Mouse (Mus musculus): ENCODE results near the gene Gm20388. TPM values are rescaled to one million over a fixed set of nuclear protein-coding genes. Genes with fewer than 3 reads are reported as not detected.

Gene Gm20388
- polyA plus RNA-seq, 1 experiment from 2014 or later: not detected

DNA sequence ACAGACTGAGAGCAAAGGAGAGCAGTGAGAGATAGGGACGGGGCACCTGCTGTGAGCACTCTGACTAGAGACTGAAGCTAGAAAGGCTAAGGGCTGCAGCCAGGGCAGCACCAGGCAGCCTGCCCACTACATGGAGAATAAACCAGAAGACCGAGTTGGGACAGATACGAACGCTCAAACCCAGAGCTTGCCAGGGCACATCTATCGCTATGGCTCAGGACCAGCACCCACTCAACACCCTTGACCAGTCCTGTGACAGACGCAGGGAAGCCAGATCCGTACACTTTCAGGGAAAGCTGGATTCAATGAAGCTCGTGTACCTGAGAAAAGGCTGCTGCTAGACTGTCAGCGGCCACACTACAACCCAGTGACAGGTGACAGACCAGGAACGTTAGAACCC lies 674.9 kb downstream of the Gm20388 start:
- H3K4me1 ChIP-seq (replicated peaks; ENCODE audit: control insufficient read depth, insufficient read depth, low read length): no peaks in the 10 kb centered on the region
- H3K36me3 ChIP-seq (ENCODE audit: control insufficient read depth, insufficient read depth): peaks cover 14% of the 10 kb centered on the region
- no peaks in the 10 kb centered on the region for H3K9me3 ChIP-seq (ENCODE audit: control insufficient read depth)
- ATAC-seq: no peak
- TF ChIP-seq CTCF (IDR thresholded peaks at IDR 0.05; ENCODE audit: low read depth): no peak
- no peaks in the 10 kb centered on the region for H3K27me3 ChIP-seq (replicated peaks; ENCODE audit: control insufficient read depth, insufficient read depth, low read length)
- H3K4me2 ChIP-seq (replicated peaks; ENCODE audit: low read depth): no peak overlapping the region
- H3K27ac ChIP-seq (ENCODE audit: low read depth, low read length): no peak overlapping the region
- H3K9ac ChIP-seq (ENCODE audit: low read depth, low read length): no peak overlapping the region
- WGBS: 87% methylated on average over 10 of the region's 10 CpGs
- H3K4me3 ChIP-seq (ENCODE audit: low read depth, low read length): no peak overlapping the region

DNA sequence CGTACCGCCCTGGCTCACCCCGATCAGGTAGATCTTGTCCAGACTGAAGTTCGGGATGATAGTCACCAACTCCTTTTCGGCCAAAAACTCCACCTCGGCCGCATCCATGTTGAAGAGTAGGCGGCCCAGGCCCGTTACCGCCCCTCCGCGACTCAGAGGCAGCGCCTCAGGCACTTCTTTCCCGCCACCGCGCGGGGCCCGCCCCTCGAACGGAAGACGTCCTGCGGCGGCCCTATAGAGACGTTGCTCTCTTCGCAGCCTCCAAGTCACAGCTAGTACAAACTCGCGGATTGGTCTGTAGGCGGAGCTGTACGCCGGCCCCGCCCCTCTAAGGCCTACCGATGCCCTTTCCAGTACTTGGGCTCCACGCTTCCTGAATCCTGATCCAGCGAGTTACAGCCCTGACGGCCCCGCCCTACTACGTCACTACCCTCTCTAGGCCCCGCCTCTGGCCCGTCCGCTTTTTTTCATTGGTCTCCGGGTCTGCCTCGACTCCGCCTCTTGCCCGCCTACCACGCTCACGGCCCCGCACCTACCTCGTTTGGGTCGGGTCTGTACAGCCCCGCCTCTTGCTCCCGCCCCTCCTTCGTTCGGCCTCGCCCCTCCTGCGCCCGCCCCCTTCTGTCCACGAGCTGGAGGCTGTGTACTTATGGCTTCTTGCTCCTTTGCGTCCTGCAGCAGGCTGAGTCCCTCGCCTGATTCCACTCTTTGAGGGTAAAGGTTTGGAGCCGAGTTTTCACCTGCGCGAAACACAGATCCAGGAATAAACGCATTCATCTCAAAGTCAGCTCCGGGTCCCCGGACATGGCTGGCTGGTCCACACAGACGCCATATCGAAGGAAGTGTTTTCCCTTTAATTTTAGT lies 678.5 kb downstream of the Gm20388 start, which contains the start of gene Gins2:
Gene Gins2, minus strand, starts transcription at position 397 of the 864 bp plus-strand sequence.
- Histone ChIP-seq H3K4me2 (replicated peaks; ENCODE audit: low read depth) (peak within 1 kb of the TSS; percentile 92), H3K36me3 (ENCODE audit: control insufficient read depth, insufficient read depth) (no peaks in the 10 kb centered on the region; the same call in 1 of the 2 replicates), H3K4me1 (replicated peaks; ENCODE audit: control insufficient read depth, insufficient read depth, low read length) (no peaks in the 10 kb centered on the region), H3K9ac (ENCODE audit: low read depth, low read length) (peak within 1 kb of the TSS; percentile 52), H3K27ac (ENCODE audit: low read depth, low read length) (no peak within 1 kb of the TSS), H3K27me3 (replicated peaks; ENCODE audit: control insufficient read depth, insufficient read depth, low read length) (no peaks in the 10 kb centered on the region), H3K9me3 (ENCODE audit: control insufficient read depth) (no peaks in the 10 kb centered on the region), H3K4me3 (ENCODE audit: low read depth, low read length) (peak within 1 kb of the TSS; percentile 53)
- WGBS: under 1% methylated on average over 67 of the region's 67 CpGs
- peak; percentile 99 for ATAC-seq
- 0 out of 2 replicates have a peak, but pooled peaks have one; percentile 28 for TF ChIP-seq CTCF (IDR thresholded peaks at IDR 0.05; ENCODE audit: low read depth)

DNA sequence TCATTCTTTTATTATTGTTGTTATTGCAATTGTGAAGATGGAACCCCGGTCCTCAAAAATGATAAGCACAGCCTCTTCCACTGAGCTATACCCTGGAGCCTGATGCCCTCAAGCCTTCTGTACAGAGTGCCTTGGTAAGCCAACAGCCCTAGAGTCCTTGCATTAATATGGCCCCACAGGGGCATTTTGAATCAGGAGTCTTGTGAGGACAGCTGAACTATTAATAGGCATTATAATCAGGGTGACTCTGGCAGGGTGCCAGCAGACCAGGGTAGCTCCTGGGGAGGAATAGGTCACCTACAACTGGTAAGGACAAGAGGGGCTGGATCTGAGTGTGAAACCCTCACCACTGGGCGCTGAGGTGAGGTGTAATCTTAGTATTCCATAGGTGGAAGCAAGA lies 679.3 kb downstream of the Gm20388 start:
- WGBS: 49% methylated on average over 2 of the region's 2 CpGs
- Histone ChIP-seq H3K9me3 (ENCODE audit: control insufficient read depth) (no peaks in the 10 kb centered on the region), H3K4me3 (ENCODE audit: low read depth, low read length) (peak overlapping the region; percentile 42), H3K9ac (ENCODE audit: low read depth, low read length) (peak overlapping the region; percentile 27; the same call in 1 of the 2 replicates), H3K4me2 (replicated peaks; ENCODE audit: low read depth) (peak overlapping the region; percentile 69), H3K27ac (ENCODE audit: low read depth, low read length) (no peak overlapping the region), H3K36me3 (ENCODE audit: control insufficient read depth, insufficient read depth) (no peaks in the 10 kb centered on the region; the same call in 1 of the 2 replicates), H3K4me1 (replicated peaks; ENCODE audit: control insufficient read depth, insufficient read depth, low read length) (no peaks in the 10 kb centered on the region), H3K27me3 (replicated peaks; ENCODE audit: control insufficient read depth, insufficient read depth, low read length) (no peaks in the 10 kb centered on the region)
- TF ChIP-seq CTCF (IDR thresholded peaks at IDR 0.05; ENCODE audit: low read depth): no peak
- no peak for ATAC-seq

DNA sequence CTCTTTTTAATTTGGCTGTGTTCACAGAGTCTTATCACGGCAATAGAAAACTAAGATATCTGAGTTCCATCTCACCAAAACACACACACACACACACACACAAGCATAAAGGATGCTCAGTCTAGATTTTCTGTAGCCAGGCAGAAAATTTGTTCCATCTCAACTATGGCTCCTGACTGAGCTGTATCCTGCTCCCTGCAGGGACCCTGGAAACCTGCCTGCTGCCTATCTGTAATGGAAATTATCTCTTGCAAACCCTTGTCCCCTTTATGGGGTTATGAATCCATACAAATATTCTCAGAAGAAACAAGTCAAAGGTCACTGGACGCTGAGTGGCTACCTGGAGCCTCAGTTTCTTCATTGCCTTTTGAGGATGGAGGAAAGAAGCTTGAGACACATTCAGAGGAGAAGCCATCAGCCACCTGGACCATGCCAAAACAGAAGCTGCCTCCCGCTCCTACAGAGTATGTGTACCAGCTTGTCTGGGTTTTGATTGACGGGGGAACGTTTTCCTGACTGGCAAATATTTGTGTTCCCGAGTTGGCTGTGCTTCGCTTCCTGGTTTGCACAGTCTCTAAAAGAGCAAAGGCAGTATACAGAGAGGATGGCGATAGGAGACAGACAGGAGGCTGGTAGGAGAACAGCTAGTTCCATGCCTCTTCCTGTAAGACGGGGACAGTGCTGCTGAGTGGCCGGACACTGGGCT lies 681.1 kb downstream of the Gm20388 start:
- Histone ChIP-seq H3K4me2 (replicated peaks; ENCODE audit: low read depth) (no peak overlapping the region), H3K27ac (ENCODE audit: low read depth, low read length) (no peak overlapping the region), H3K4me1 (replicated peaks; ENCODE audit: control insufficient read depth, insufficient read depth, low read length) (no peaks in the 10 kb centered on the region), H3K27me3 (replicated peaks; ENCODE audit: control insufficient read depth, insufficient read depth, low read length) (no peaks in the 10 kb centered on the region), H3K36me3 (ENCODE audit: control insufficient read depth, insufficient read depth) (no peaks in the 10 kb centered on the region), H3K4me3 (ENCODE audit: low read depth, low read length) (no peak overlapping the region), H3K9me3 (ENCODE audit: control insufficient read depth) (no peaks in the 10 kb centered on the region), H3K9ac (ENCODE audit: low read depth, low read length) (no peak overlapping the region)
- ATAC-seq: no peak
- TF ChIP-seq CTCF (IDR thresholded peaks at IDR 0.05; ENCODE audit: low read depth): no peak
- WGBS: 37% methylated on average over 10 of the region's 10 CpGs

DNA sequence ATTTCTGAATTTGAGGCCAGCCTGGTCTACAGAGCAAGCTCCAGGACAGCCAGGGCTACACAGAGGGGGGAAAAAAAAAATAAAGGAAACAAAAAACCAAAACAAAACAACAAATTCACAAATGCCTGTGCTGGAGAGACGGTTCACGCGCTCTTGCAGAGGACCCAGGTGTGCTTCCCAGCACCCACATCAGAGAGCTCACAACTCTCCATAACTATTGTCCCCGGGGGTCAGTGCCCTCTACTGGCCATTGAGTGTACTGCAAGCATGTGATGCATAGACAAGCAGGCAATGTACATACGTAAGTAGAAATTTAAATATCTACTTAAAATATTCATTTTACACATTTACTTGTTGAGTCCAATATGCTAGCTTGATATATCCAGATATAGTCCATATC lies 683.9 kb downstream of the Gm20388 start:
- no peaks in the 10 kb centered on the region for H3K9me3 ChIP-seq (ENCODE audit: control insufficient read depth)
- no peak overlapping the region for H3K4me3 ChIP-seq (ENCODE audit: low read depth, low read length)
- 0 out of 2 replicates have a peak, but pooled peaks cover 5% of the 10 kb centered on the region for H3K27me3 ChIP-seq (replicated peaks; ENCODE audit: control insufficient read depth, insufficient read depth, low read length)
- H3K36me3 ChIP-seq (ENCODE audit: control insufficient read depth, insufficient read depth): no peaks in the 10 kb centered on the region
- H3K9ac ChIP-seq (ENCODE audit: low read depth, low read length): no peak overlapping the region
- peak; percentile 60 for TF ChIP-seq CTCF (IDR thresholded peaks at IDR 0.05; ENCODE audit: low read depth)
- no peak overlapping the region for H3K27ac ChIP-seq (ENCODE audit: low read depth, low read length)
- no peaks in the 10 kb centered on the region for H3K4me1 ChIP-seq (replicated peaks; ENCODE audit: control insufficient read depth, insufficient read depth, low read length)
- no peak for ATAC-seq
- no peak overlapping the region for H3K4me2 ChIP-seq (replicated peaks; ENCODE audit: low read depth)
- 90% methylated on average over 5 of the region's 5 CpGs for WGBS

DNA sequence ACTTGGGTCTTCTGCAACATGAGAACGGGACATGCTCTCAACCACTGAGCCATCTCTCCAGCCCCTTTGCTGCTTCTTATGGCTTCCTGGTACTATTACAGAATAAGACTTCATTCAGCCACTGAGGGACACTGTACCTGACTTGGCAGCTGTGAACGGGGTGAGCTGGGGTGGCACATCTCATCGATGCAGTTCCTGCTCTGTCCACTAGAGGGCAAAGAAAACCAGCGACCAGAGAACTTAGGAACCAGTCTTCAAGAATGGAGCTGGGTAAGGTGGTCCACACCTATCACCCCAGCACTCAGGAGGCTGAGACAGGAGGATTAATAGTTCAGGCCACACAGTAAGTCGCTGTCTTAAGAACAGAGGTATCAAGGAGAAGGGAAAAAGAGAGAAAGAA lies 685.3 kb downstream of the Gm20388 start:
- Histone ChIP-seq H3K9ac (ENCODE audit: low read depth, low read length) (no peak overlapping the region), H3K27me3 (replicated peaks; ENCODE audit: control insufficient read depth, insufficient read depth, low read length) (0 out of 2 replicates have a peak, but pooled peaks cover 5% of the 10 kb centered on the region), H3K4me2 (replicated peaks; ENCODE audit: low read depth) (no peak overlapping the region), H3K4me3 (ENCODE audit: low read depth, low read length) (no peak overlapping the region), H3K27ac (ENCODE audit: low read depth, low read length) (no peak overlapping the region), H3K9me3 (ENCODE audit: control insufficient read depth) (no peaks in the 10 kb centered on the region), H3K36me3 (ENCODE audit: control insufficient read depth, insufficient read depth) (no peaks in the 10 kb centered on the region), H3K4me1 (replicated peaks; ENCODE audit: control insufficient read depth, insufficient read depth, low read length) (no peaks in the 10 kb centered on the region)
- no peak for ATAC-seq
- TF ChIP-seq CTCF (IDR thresholded peaks at IDR 0.05; ENCODE audit: low read depth): peak; percentile 88
- WGBS: 10% methylated on average over 5 of the region's 5 CpGs
